Mouse (Mus musculus) neutrophil, adult 65 days (primary cell): Measurements from ENCODE around the gene Atoh1. TPM values are rescaled to one million over a fixed set of nuclear protein-coding genes. Genes with fewer than 3 reads are reported as not detected.

Source experiments
- total RNA-seq: library from RNA; stranded (reverse); gene quantifications from 2 replicates; pipeline ENCODE4 v1.2.4, GENCODE M21; 2023

Gene Atoh1
- not detected in 2 replicates for total RNA-seq

DNA sequence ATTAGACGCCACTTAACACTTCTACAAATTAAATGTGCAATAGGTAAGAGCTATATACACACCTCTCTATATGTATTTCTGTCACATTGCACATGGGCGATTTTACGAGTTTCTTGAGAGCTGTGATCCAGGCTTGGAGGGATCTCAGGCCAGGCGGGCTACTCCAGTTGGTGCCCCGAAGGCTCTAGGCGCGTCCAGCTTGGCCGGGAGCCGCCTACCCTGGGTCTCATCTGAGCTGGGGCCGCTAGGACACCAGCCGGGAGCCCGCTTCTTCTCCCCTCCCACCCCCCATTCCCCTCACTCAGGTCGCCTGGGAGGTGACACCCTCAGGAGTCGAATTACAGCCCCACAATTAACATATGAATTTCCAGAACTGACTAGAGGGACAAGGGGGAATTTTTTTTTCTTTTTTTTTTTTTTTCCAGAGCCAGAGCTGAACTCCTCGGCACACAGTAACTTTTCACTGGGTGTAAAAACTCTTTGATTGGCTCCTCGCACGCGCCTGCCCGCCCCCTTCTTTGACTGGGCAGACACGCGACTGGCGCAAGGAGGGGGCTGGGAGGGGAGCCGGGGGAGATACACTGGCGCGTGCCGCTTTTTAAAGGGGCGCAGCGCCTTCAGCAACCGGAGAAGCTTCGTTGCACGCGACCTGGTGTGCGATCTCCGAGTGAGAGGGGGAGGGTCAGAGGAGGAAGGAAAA is at the start of gene Atoh1:
Atoh1 (plus strand) TSS at position 627 of the 700 bp plus-strand sequence.

